Mouse (Mus musculus): Measurements from ENCODE around the gene Sorcs1. TPM values are rescaled to one million over a fixed set of nuclear protein-coding genes. Genes with fewer than 3 reads are reported as not detected.

The Sorcs1 gene
- polyA plus RNA-seq, 1 experiment from 2014 or later: 0.20 TPM

- Histone ChIP-seq H3K27me3 (ENCODE audit: low read depth, poor library complexity, severe bottlenecking) (no peaks in the 10 kb centered on the region), H3K4me3 (no peak overlapping the region), H3K27ac (no peak overlapping the region), H3K4me1 (no peaks in the 10 kb centered on the region), H3K36me3 (no peaks in the 10 kb centered on the region), H3K9me3 (replicated peaks) (no peaks in the 10 kb centered on the region)
- WGBS: 84% methylated on average over 4 of the region's 4 CpGs
- no peak for DNase-seq (ENCODE audit: low spot score)
Measured at GRCm38 (mm10) chr19:50521943-50522342, 156.5 kb downstream of the Sorcs1 start.

GRCm38 (mm10) chr19:50515059-50515673, 163.3 kb downstream of the Sorcs1 start:
- Histone ChIP-seq H3K4me3 (no peak overlapping the region), H3K9me3 (replicated peaks) (no peaks in the 10 kb centered on the region), H3K4me1 (no peaks in the 10 kb centered on the region), H3K27me3 (ENCODE audit: low read depth, poor library complexity, severe bottlenecking) (no peaks in the 10 kb centered on the region), H3K27ac (no peak overlapping the region), H3K36me3 (no peaks in the 10 kb centered on the region)
- 85% methylated on average over 10 of the region's 10 CpGs for WGBS
- DNase-seq (ENCODE audit: low spot score): no peak

DNA sequence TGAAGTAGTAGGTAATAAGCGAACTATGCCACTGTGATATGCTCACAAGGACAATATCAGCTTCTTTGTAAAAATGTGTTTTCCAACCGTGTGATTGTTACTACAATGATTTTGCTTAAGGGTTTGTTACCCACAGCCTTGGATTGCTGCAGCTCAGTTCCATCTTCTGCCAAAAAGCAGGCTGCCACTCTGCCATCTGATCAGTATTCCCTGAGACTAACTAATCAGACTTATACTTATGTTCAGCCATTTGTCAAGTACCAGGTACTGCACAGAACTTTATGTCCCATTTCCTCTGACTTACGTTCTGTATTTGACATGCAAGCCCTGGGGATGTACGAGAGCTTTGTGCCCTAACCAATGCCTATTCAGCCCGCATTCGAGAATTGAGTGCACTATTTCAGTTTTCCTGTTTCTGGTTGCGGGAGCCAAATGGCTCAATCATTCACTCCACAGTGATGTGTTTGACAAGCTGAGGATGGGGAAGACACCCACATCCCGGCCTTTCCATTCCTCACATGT, 164.1 kb downstream of the Sorcs1 start:
- no peak overlapping the region for H3K4me3 ChIP-seq
- no peak overlapping the region for H3K27ac ChIP-seq
- no peaks in the 10 kb centered on the region for H3K4me1 ChIP-seq
- no peak for DNase-seq (ENCODE audit: low spot score)
- H3K27me3 ChIP-seq (ENCODE audit: low read depth, poor library complexity, severe bottlenecking): no peaks in the 10 kb centered on the region
- 82% methylated on average over 8 of the region's 8 CpGs for WGBS
- H3K9me3 ChIP-seq (replicated peaks): no peaks in the 10 kb centered on the region
- no peaks in the 10 kb centered on the region for H3K36me3 ChIP-seq

DNA sequence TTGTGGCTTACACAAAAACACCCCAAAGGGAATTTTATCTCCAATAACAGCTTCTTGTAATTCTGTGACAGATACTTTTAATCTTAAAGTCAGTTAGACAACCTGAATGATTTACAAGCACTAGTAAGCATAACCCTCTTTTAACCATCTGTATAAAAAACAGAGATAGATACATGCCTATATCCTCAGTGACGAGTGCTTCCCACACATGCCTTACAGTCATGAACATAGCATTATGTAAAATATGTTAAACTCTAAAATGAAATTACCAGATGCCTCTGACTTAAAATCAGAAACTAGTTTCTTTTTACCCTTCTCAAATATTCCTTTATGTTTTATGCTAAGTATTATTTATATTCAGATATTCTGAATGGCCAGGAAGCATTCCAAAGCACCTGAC, 175.6 kb downstream of the Sorcs1 start:
- no peaks in the 10 kb centered on the region for H3K9me3 ChIP-seq (replicated peaks)
- no peak for DNase-seq (ENCODE audit: low spot score)
- H3K27ac ChIP-seq: no peak overlapping the region
- H3K4me3 ChIP-seq: no peak overlapping the region
- no peaks in the 10 kb centered on the region for H3K4me1 ChIP-seq
- WGBS: 92% methylated on average over 1 of the region's 1 CpGs
- no peaks in the 10 kb centered on the region for H3K27me3 ChIP-seq (ENCODE audit: low read depth, poor library complexity, severe bottlenecking)
- H3K36me3 ChIP-seq: no peaks in the 10 kb centered on the region

DNA sequence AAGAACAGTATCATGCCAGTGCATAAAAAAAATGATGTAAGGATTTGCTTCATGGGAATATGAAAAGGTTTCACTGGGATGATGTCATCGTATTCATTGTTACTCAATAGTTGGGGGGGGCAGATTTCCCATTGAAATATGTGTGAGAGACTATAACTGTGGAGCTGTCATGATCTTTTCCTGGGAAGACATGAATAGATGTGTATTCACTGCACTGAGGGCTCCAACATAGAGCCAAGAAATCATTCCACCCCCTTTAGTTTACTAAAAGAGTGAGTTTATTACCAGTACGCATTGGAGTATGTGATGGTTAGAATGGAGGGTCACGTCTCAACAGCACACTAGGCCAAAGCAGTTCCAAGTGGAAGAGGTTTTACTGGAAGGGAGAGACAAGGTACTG, 187.3 kb downstream of the Sorcs1 start:
- no peak for DNase-seq (ENCODE audit: low spot score)
- H3K27me3 ChIP-seq (ENCODE audit: low read depth, poor library complexity, severe bottlenecking): 0 out of 2 replicates have a peak, but pooled peaks cover 5% of the 10 kb centered on the region
- H3K4me1 ChIP-seq: no peaks in the 10 kb centered on the region
- no peaks in the 10 kb centered on the region for H3K9me3 ChIP-seq (replicated peaks)
- no peak overlapping the region for H3K27ac ChIP-seq
- H3K36me3 ChIP-seq: no peaks in the 10 kb centered on the region
- H3K4me3 ChIP-seq: no peak overlapping the region
- WGBS: 93% methylated on average over 3 of the region's 3 CpGs

GRCm38 (mm10) chr19:50490721-50491120, 187.7 kb downstream of the Sorcs1 start:
- no peak overlapping the region for H3K27ac ChIP-seq
- 68% methylated on average over 2 of the region's 2 CpGs for WGBS
- 0 out of 2 replicates have a peak, but pooled peaks cover 5% of the 10 kb centered on the region for H3K27me3 ChIP-seq (ENCODE audit: low read depth, poor library complexity, severe bottlenecking)
- H3K4me3 ChIP-seq: no peak overlapping the region
- H3K4me1 ChIP-seq: no peaks in the 10 kb centered on the region
- no peaks in the 10 kb centered on the region for H3K36me3 ChIP-seq
- DNase-seq (ENCODE audit: low spot score): no peak
- no peaks in the 10 kb centered on the region for H3K9me3 ChIP-seq (replicated peaks)

DNA sequence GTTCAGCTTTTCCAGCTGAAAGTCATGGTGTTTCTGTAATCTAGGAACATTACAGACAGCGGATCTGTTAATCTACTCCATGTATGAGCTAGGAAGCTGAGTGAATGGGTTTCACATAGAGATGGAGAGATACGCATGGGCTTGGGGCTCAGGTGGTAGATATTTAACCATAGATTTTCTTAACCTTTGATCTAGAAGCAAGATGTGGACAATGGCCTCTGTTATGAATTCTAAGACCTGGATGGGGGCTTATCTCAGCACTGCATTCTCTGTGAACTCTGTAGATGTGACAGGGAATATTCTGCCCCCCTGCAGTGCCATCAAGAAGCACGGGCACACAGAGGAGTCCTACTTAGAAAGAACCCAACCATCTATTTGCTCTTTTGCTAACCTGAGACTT, 188.7 kb downstream of the Sorcs1 start:
- H3K27ac ChIP-seq: no peak overlapping the region

DNA sequence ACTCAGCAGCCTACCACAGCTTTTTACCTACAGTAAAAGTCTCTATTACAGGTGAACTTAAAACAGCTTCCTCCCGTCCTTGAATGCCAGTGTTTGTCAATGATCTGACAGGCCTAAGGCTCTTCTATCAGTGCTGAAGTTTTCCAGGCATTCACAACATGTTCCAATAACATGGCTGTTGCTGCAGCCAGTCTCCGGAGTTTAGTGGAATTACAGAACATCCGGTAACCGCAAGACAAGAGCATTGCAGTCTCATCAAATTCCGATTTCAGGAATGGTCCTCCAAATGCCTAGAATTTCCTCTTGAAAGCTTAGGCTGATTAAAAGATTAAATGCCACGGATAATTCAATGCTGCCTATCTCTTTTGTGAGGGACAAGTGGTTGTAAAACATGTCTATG, 190.0 kb downstream of the Sorcs1 start:
- 78% methylated on average over 6 of the region's 6 CpGs for WGBS
- H3K27me3 ChIP-seq (ENCODE audit: low read depth, poor library complexity, severe bottlenecking): 0 out of 2 replicates have a peak, but pooled peaks cover 5% of the 10 kb centered on the region
- H3K27ac ChIP-seq: no peak overlapping the region

More for the DNA sequence above, 188.7 kb downstream of the Sorcs1 start:
- DNase-seq (ENCODE audit: low spot score): no peak
- H3K4me3 ChIP-seq: no peak overlapping the region
- H3K36me3 ChIP-seq: no peaks in the 10 kb centered on the region
- H3K27me3 ChIP-seq (ENCODE audit: low read depth, poor library complexity, severe bottlenecking): 0 out of 2 replicates have a peak, but pooled peaks cover 5% of the 10 kb centered on the region
- no peaks in the 10 kb centered on the region for H3K4me1 ChIP-seq
- 90% methylated on average over 3 of the region's 3 CpGs for whole genome bisulfite sequencing
- H3K9me3 ChIP-seq (replicated peaks): no peaks in the 10 kb centered on the region

GRCm38 (mm10) chr19:50487768-50488167, 190.7 kb downstream of the Sorcs1 start:
- 0 out of 2 replicates have a peak, but pooled peaks cover 5% of the 10 kb centered on the region for H3K27me3 ChIP-seq (ENCODE audit: low read depth, poor library complexity, severe bottlenecking)
- no peaks in the 10 kb centered on the region for H3K36me3 ChIP-seq
- WGBS: 41% methylated on average over 11 of the region's 11 CpGs
- no peak overlapping the region for H3K27ac ChIP-seq
- DNase-seq (ENCODE audit: low spot score): no peak
- no peaks in the 10 kb centered on the region for H3K9me3 ChIP-seq (replicated peaks)
- H3K4me3 ChIP-seq: no peak overlapping the region
- peaks cover 3% of the 10 kb centered on the region; the same call in 1 of the 2 replicates for H3K4me1 ChIP-seq

More for the DNA sequence above, 190.0 kb downstream of the Sorcs1 start:
- Histone ChIP-seq H3K36me3 (no peaks in the 10 kb centered on the region), H3K4me3 (no peak overlapping the region), H3K4me1 (peaks cover 3% of the 10 kb centered on the region; the same call in 1 of the 2 replicates), H3K9me3 (replicated peaks) (no peaks in the 10 kb centered on the region)
- no peak for DNase-seq (ENCODE audit: low spot score)

DNA sequence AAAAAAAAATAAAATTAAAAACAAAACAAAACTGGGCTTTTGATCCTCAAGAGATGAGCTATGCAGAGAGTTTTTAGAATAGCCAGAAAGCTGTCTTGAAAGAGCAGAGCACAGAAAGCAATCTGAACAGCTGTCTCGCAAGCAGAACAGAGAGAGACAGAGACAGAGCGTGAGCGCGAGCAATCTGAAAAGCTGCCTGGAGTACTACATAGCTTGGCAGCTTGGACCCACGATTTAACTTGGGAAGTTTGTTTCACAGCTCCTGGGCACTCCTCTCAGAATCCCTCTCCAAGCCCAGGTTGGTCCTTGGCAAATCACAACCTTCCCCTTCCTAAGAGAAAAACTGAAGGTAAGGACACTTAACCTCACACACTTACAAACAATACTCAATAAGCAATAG, 192.1 kb downstream of the Sorcs1 start:
- Histone ChIP-seq H3K4me3 (no peak overlapping the region), H3K27me3 (ENCODE audit: low read depth, poor library complexity, severe bottlenecking) (0 out of 2 replicates have a peak, but pooled peaks cover 5% of the 10 kb centered on the region), H3K27ac (no peak overlapping the region), H3K9me3 (replicated peaks) (no peaks in the 10 kb centered on the region), H3K4me1 (peaks cover 3% of the 10 kb centered on the region; the same call in 1 of the 2 replicates), H3K36me3 (no peaks in the 10 kb centered on the region)
- WGBS: 92% methylated on average over 5 of the region's 5 CpGs
- no peak for DNase-seq (ENCODE audit: low spot score)

GRCm38 (mm10) chr19:50476774-50477173, 201.7 kb downstream of the Sorcs1 start:
- no peak overlapping the region for H3K4me3 ChIP-seq
- H3K9me3 ChIP-seq (replicated peaks): no peaks in the 10 kb centered on the region
- no peak overlapping the region for H3K27ac ChIP-seq
- WGBS: 54% methylated on average over 6 of the region's 6 CpGs
- H3K4me1 ChIP-seq: no peaks in the 10 kb centered on the region
- H3K36me3 ChIP-seq: no peaks in the 10 kb centered on the region
- no peak for DNase-seq (ENCODE audit: low spot score)
- H3K27me3 ChIP-seq (ENCODE audit: low read depth, poor library complexity, severe bottlenecking): no peaks in the 10 kb centered on the region

GRCm38 (mm10) chr19:50468592-50468991, 209.9 kb downstream of the Sorcs1 start:
- no peak for DNase-seq (ENCODE audit: low spot score)
- H3K4me1 ChIP-seq: no peaks in the 10 kb centered on the region
- no peak overlapping the region for H3K4me3 ChIP-seq
- no peaks in the 10 kb centered on the region for H3K9me3 ChIP-seq (replicated peaks)
- WGBS: 90% methylated on average over 3 of the region's 3 CpGs
- H3K27ac ChIP-seq: no peak overlapping the region
- no peaks in the 10 kb centered on the region for H3K27me3 ChIP-seq (ENCODE audit: low read depth, poor library complexity, severe bottlenecking)
- no peaks in the 10 kb centered on the region for H3K36me3 ChIP-seq

GRCm38 (mm10) chr19:50464811-50465210, 213.6 kb downstream of the Sorcs1 start:
- no peak overlapping the region for H3K4me3 ChIP-seq
- H3K27me3 ChIP-seq (ENCODE audit: low read depth, poor library complexity, severe bottlenecking): no peaks in the 10 kb centered on the region
- no peaks in the 10 kb centered on the region for H3K4me1 ChIP-seq
- no peak overlapping the region for H3K27ac ChIP-seq
- no peaks in the 10 kb centered on the region for H3K9me3 ChIP-seq (replicated peaks)
- DNase-seq (ENCODE audit: low spot score): no peak
- WGBS: 86% methylated on average over 6 of the region's 6 CpGs
- no peaks in the 10 kb centered on the region for H3K36me3 ChIP-seq
